Mouse (Mus musculus) hindbrain, embryonic 10.5 days (tissue): ENCODE data around the gene Zfand6. TPM values are rescaled to one million over a fixed set of nuclear protein-coding genes. Genes with fewer than 3 reads are reported as not detected.

Source experiments
- DNase-seq: peaks from one replicate; pipeline ENCODE4 v3.0.0-alpha.2; 2017; ENCODE audit warnings: low spot score
- H3K27ac ChIP-seq: fragments of 300-500 bp; sonication (generic); 2 replicates; pipeline ENCODE4 v1.5.1; 2016; ENCODE audit warnings: mild to moderate bottlenecking, moderate library complexity
- H3K27me3 ChIP-seq: fragments of 300-500 bp; sonication (generic); 2 replicates; pipeline ENCODE4 v1.6.1; 2016; ENCODE audit warnings: mild to moderate bottlenecking; ENCODE audit not compliant: poor library complexity, insufficient read depth, severe bottlenecking
- H3K36me3 ChIP-seq: fragments of 300-500 bp; sonication (generic); 2 replicates; pipeline ENCODE4 v1.6.1; 2016; ENCODE audit warnings: mild to moderate bottlenecking, moderate library complexity
- H3K4me1 ChIP-seq: fragments of 300-500 bp; sonication (generic); replicated peaks from 2 replicates; pipeline ENCODE4 v1.6.1; 2016; ENCODE audit warnings: mild to moderate bottlenecking
- H3K4me3 ChIP-seq: fragments of 300-500 bp; sonication (generic); 2 replicates; pipeline ENCODE4 v1.5.1; 2016; ENCODE audit warnings: mild to moderate bottlenecking, moderate library complexity
- H3K9me3 ChIP-seq: fragments of 300-500 bp; sonication (generic); 2 replicates; pipeline ENCODE4 v1.6.1; 2016; ENCODE audit warnings: mild to moderate bottlenecking, moderate library complexity
- WGBS: fragments of 180-500 bp; shearing (Covaris S2); methylation state at CpG from one replicate; pipeline ENCODE4 v1.1.7; 2016; 5-methylcytosine and 5-hydroxymethylcytosine counted together
- polyA plus RNA-seq: library from polyadenylated mRNA; unstranded; fragments of >200 nt; fragmentation: Nextera tagmentation; extraction: Ambion mirVana; gene quantifications from 2 replicates; pipeline ENCODE4 v1.2.1, GENCODE M21; 2016

Zfand6 gene
- polyA plus RNA-seq, 1 experiment from 2014 or later, result 162 TPM

GRCm38 (mm10) chr7:84600631-84601030, 89.1 kb downstream of the Zfand6 start:
- Histone ChIP-seq H3K27ac (no peak overlapping the region), H3K36me3 (no peaks in the 10 kb centered on the region), H3K9me3 (no peaks in the 10 kb centered on the region), H3K27me3 (no peaks in the 10 kb centered on the region; the same call in 1 of the 2 replicates), H3K4me3 (no peak overlapping the region), H3K4me1 (peaks cover 7% of the 10 kb centered on the region; the same call in 1 of the 2 replicates)
- DNase-seq, result no peak
- 91% methylated on average over 2 of the region's 2 CpGs for WGBS

- H3K27ac ChIP-seq, result no peak overlapping the region
- no peak for DNase-seq
- no peak overlapping the region for H3K4me3 ChIP-seq
- 88% methylated on average over 3 of the region's 3 CpGs for WGBS
- no peaks in the 10 kb centered on the region for H3K36me3 ChIP-seq
- no peaks in the 10 kb centered on the region for H3K9me3 ChIP-seq
- no peaks in the 10 kb centered on the region for H3K27me3 ChIP-seq
- no peaks in the 10 kb centered on the region for H3K4me1 ChIP-seq
Measured at GRCm38 (mm10) chr7:84596633-84597032, 93.1 kb downstream of the Zfand6 start.

- 88% methylated on average over 3 of the region's 3 CpGs for WGBS
Measured at GRCm38 (mm10) chr7:84596002-84596401, 93.8 kb downstream of the Zfand6 start.

GRCm38 (mm10) chr7:84594917-84595303, 94.8 kb downstream of the Zfand6 start:
- Histone ChIP-seq H3K9me3 (no peaks in the 10 kb centered on the region), H3K27ac (no peak overlapping the region), H3K27me3 (no peaks in the 10 kb centered on the region), H3K4me1 (no peaks in the 10 kb centered on the region), H3K36me3 (no peaks in the 10 kb centered on the region), H3K4me3 (no peak overlapping the region)
- no peak for DNase-seq

More at GRCm38 (mm10) chr7:84596002-84596401, 93.8 kb downstream of the Zfand6 start:
- no peak overlapping the region for H3K4me3 ChIP-seq
- no peak overlapping the region for H3K27ac ChIP-seq
- H3K9me3 ChIP-seq, result no peaks in the 10 kb centered on the region
- no peaks in the 10 kb centered on the region for H3K36me3 ChIP-seq
- H3K27me3 ChIP-seq, result no peaks in the 10 kb centered on the region
- no peak for DNase-seq
- H3K4me1 ChIP-seq, result no peaks in the 10 kb centered on the region

- no peak overlapping the region for H3K27ac ChIP-seq
- peak; percentile 29 for DNase-seq
- 51% methylated on average over 8 of the region's 8 CpGs for WGBS
Measured at GRCm38 (mm10) chr7:84594087-84594916, 95.5 kb downstream of the Zfand6 start.

GRCm38 (mm10) chr7:84591347-84591746, 98.4 kb downstream of the Zfand6 start:
- Histone ChIP-seq H3K9me3 (no peaks in the 10 kb centered on the region), H3K27me3 (no peaks in the 10 kb centered on the region), H3K36me3 (no peaks in the 10 kb centered on the region), H3K4me1 (peaks cover 3% of the 10 kb centered on the region; the same call in 1 of the 2 replicates), H3K4me3 (no peak overlapping the region), H3K27ac (no peak overlapping the region)
- DNase-seq, result no peak
- 92% methylated on average over 3 of the region's 3 CpGs for WGBS

More at GRCm38 (mm10) chr7:84594087-84594916, 95.5 kb downstream of the Zfand6 start:
- H3K27me3 ChIP-seq, result no peaks in the 10 kb centered on the region
- no peaks in the 10 kb centered on the region for H3K36me3 ChIP-seq
- H3K4me1 ChIP-seq, result no peaks in the 10 kb centered on the region
- no peak overlapping the region for H3K4me3 ChIP-seq
- H3K9me3 ChIP-seq, result no peaks in the 10 kb centered on the region

GRCm38 (mm10) chr7:84590622-84591021, 99.1 kb downstream of the Zfand6 start:
- Histone ChIP-seq H3K9me3 (no peaks in the 10 kb centered on the region), H3K27ac (no peak overlapping the region), H3K27me3 (no peaks in the 10 kb centered on the region), H3K4me1 (peaks cover 7% of the 10 kb centered on the region; the same call in 1 of the 2 replicates), H3K4me3 (no peak overlapping the region), H3K36me3 (no peaks in the 10 kb centered on the region)
- WGBS, result 85% methylated on average over 2 of the region's 2 CpGs
- DNase-seq, result no peak

GRCm38 (mm10) chr7:84587101-84587783, 102.5 kb downstream of the Zfand6 start:
- H3K4me1 ChIP-seq, result peaks cover 7% of the 10 kb centered on the region; the same call in 1 of the 2 replicates
- no peak overlapping the region for H3K4me3 ChIP-seq
- no peak for DNase-seq
- no peaks in the 10 kb centered on the region for H3K27me3 ChIP-seq
- 86% methylated on average over 5 of the region's 5 CpGs for WGBS
- H3K9me3 ChIP-seq, result no peaks in the 10 kb centered on the region
- no peaks in the 10 kb centered on the region for H3K36me3 ChIP-seq
- H3K27ac ChIP-seq, result no peak overlapping the region

- Histone ChIP-seq H3K27me3 (no peaks in the 10 kb centered on the region), H3K27ac (no peak overlapping the region), H3K4me3 (no peak overlapping the region), H3K9me3 (no peaks in the 10 kb centered on the region), H3K36me3 (no peaks in the 10 kb centered on the region), H3K4me1 (peaks cover 7% of the 10 kb centered on the region; the same call in 1 of the 2 replicates)
- WGBS, result 69% methylated on average over 3 of the region's 3 CpGs
- no peak for DNase-seq
Measured at GRCm38 (mm10) chr7:84586360-84587100, 103.2 kb downstream of the Zfand6 start.

GRCm38 (mm10) chr7:84585086-84585485, 104.7 kb downstream of the Zfand6 start:
- no peak for DNase-seq
- H3K27me3 ChIP-seq, result no peaks in the 10 kb centered on the region
- no peak overlapping the region for H3K27ac ChIP-seq
- 92% methylated on average over 4 of the region's 4 CpGs for whole genome bisulfite sequencing
- no peaks in the 10 kb centered on the region for H3K9me3 ChIP-seq
- no peaks in the 10 kb centered on the region for H3K36me3 ChIP-seq
- peaks cover 7% of the 10 kb centered on the region; the same call in 1 of the 2 replicates for H3K4me1 ChIP-seq
- H3K4me3 ChIP-seq, result no peak overlapping the region

GRCm38 (mm10) chr7:84579769-84580168, 110.0 kb downstream of the Zfand6 start:
- Histone ChIP-seq H3K4me3 (no peak overlapping the region), H3K9me3 (no peaks in the 10 kb centered on the region), H3K27me3 (no peaks in the 10 kb centered on the region), H3K36me3 (no peaks in the 10 kb centered on the region), H3K27ac (no peak overlapping the region), H3K4me1 (0 out of 2 replicates have a peak, but pooled peaks cover 3% of the 10 kb centered on the region)
- no peak for DNase-seq
- 97% methylated on average over 1 of the region's 1 CpGs for WGBS

GRCm38 (mm10) chr7:84578841-84579240, 110.9 kb downstream of the Zfand6 start:
- H3K4me3 ChIP-seq, result no peak overlapping the region
- no peak overlapping the region for H3K27ac ChIP-seq
- no peaks in the 10 kb centered on the region for H3K9me3 ChIP-seq
- 0 out of 2 replicates have a peak, but pooled peaks cover 3% of the 10 kb centered on the region for H3K4me1 ChIP-seq
- WGBS, result 85% methylated on average over 1 of the region's 1 CpGs
- H3K27me3 ChIP-seq, result no peaks in the 10 kb centered on the region
- H3K36me3 ChIP-seq, result no peaks in the 10 kb centered on the region
- no peak for DNase-seq
